Mouse (Mus musculus) heart, postnatal 36 days (tissue): ENCODE measurements at regions not wholly inside any gene's neighbourhood (a gene's known extent, or its start where the extent isn't known, plus 50 kb on each side); places are given as distances from the start of the nearest gene placed in this dataset.
A peak's percentile ranks its signal among the peaks of the same experiment; 100 is the strongest.

ENCODE experiments used
- DNase-seq, 2 experiments: peaks; one replicate each; pipeline ENCODE4 v3.0.0; 2021 to 2022
- intact Hi-C: fragments of 180-260 bp; cut with DNase I; formaldehyde crosslinking; loops from one replicate; pipeline ENCODE4 v1.15.1; 2025

GRCm38 (mm10) chr2:137323445-137323844 is 207.0 kb upstream of the Jag1 start:
- intact Hi-C loops, result no loop called here
- DNase-seq, result no peak

- intact Hi-C loops, result no loop called here
- DNase-seq, result no peak
These were observed 194.1 kb upstream of the Jag1 start for GRCm38 (mm10) chr2:137310511-137310910.

GRCm38 (mm10) chr2:137308116-137308515 is 191.7 kb upstream of the Jag1 start:
- intact Hi-C loops, result no loop called here
- no peak for DNase-seq

- no peak for DNase-seq
- intact Hi-C loops, result no loop called here
These were observed 185.2 kb upstream of the Jag1 start for GRCm38 (mm10) chr2:137301474-137302267.

- intact Hi-C loops, result no loop called here
- DNase-seq, result no peak
These were observed 172.8 kb upstream of the Jag1 start for GRCm38 (mm10) chr2:137289231-137289630.

GRCm38 (mm10) chr2:137271575-137272180 is 155.2 kb upstream of the Jag1 start:
- no peak for DNase-seq
- intact Hi-C loops, result no loop called here

GRCm38 (mm10) chr2:137262911-137263310 is 146.5 kb upstream of the Jag1 start:
- peak; percentile 2 to 7 for DNase-seq
- intact Hi-C loops, result no loop called here

GRCm38 (mm10) chr2:137257847-137258515 is 141.5 kb upstream of the Jag1 start:
- intact Hi-C loops, result no loop called here

GRCm38 (mm10) chr2:137247931-137248330 is 131.5 kb upstream of the Jag1 start:
- intact Hi-C loops, result no loop called here
- no peak for DNase-seq

More at GRCm38 (mm10) chr2:137257847-137258515, 141.5 kb upstream of the Jag1 start:
- DNase-seq, result no peak

- intact Hi-C loops, result no loop called here
These were observed 127.9 kb upstream of the Jag1 start for GRCm38 (mm10) chr2:137244370-137244769.

GRCm38 (mm10) chr2:137243914-137244313 is 127.5 kb upstream of the Jag1 start:
- intact Hi-C loops, result no loop called here
- DNase-seq, result no peak

More at GRCm38 (mm10) chr2:137244370-137244769, 127.9 kb upstream of the Jag1 start:
- no peak for DNase-seq

GRCm38 (mm10) chr2:137236961-137237360 is 120.5 kb upstream of the Jag1 start:
- intact Hi-C loops, result no loop called here
- DNase-seq, result no peak

GRCm38 (mm10) chr2:137233936-137234335 is 117.5 kb upstream of the Jag1 start:
- intact Hi-C loops, result no loop called here
- DNase-seq, result no peak

- intact Hi-C loops, result no loop called here
These were observed 114.7 kb upstream of the Jag1 start for GRCm38 (mm10) chr2:137231161-137231560.

GRCm38 (mm10) chr2:137229422-137230069 is 113.1 kb upstream of the Jag1 start:
- DNase-seq, result no peak
- intact Hi-C loops, result no loop called here

More at GRCm38 (mm10) chr2:137231161-137231560, 114.7 kb upstream of the Jag1 start:
- no peak for DNase-seq

GRCm38 (mm10) chr2:137227495-137227894 is 111.1 kb upstream of the Jag1 start:
- DNase-seq, result no peak
- intact Hi-C loops, result no loop called here

- intact Hi-C loops, result no loop called here
- no peak for DNase-seq
These were observed 108.5 kb upstream of the Jag1 start for GRCm38 (mm10) chr2:137224702-137225552.

GRCm38 (mm10) chr2:137215697-137216096 is 99.3 kb upstream of the Jag1 start:
- intact Hi-C loops, result no loop called here
- no peak for DNase-seq

GRCm38 (mm10) chr2:137207846-137208245 is 91.4 kb upstream of the Jag1 start:
- no peak for DNase-seq
- intact Hi-C loops, result no loop called here

GRCm38 (mm10) chr2:137204274-137204850 is 87.9 kb upstream of the Jag1 start:
- intact Hi-C loops, result no loop called here
- DNase-seq, result peak; percentile 2 to 16
